Mouse (Mus musculus): ENCODE results near the gene Arfgef3.

- TF ChIP-seq CTCF (IDR thresholded peaks at IDR 0.05; ENCODE audit: low read depth): no peak
- TF ChIP-seq EP300 (IDR thresholded peaks at IDR 0.05; ENCODE audit: low read depth): no peak
Observed at GRCm38 (mm10) chr10:18644346-18644745, 99.4 kb downstream of the Arfgef3 start.
